Mouse (Mus musculus): ENCODE measurements at regions not wholly inside any gene's neighbourhood (a gene's known extent, or its start where the extent isn't known, plus 50 kb on each side); places are given as distances from the start of the nearest gene placed in this dataset.

DNA sequence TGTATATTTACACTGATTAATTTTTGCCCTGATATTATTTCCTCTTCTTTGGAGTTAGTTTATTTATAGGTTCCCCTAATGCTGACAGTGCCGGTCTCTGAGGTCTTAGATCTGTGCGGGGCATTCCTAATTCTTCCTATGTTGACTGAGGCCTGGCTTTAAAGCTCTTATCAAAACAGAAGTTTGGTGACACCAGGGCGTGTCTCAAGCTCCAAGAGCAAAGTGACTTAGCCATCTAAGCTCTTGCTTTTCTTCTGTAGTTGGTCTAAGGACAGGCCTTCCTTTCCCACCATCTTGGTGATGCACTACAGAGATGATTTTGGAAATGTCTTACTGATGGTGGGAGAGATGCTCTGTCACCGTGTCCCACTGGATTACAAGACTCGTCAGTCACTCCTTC, 258.4 kb downstream of the Tbc1d1 start:
- TF ChIP-seq POLR2A (IDR thresholded peaks at IDR 0.05; ENCODE audit: control insufficient read depth in 1 of 2, insufficient read depth in 1 of 2, low read depth in 1 of 2, low read length in 2 of 2, poor library complexity in 1 of 2) (no peak), CTCF (IDR thresholded peaks at IDR 0.05 in 2 of 3, conservative IDR thresholded peaks at IDR 0.05 in 1 of 3; ENCODE audit: control insufficient read depth in 1 of 3, insufficient read depth in 1 of 3, low read depth in 2 of 3, low read length in 3 of 3, poor library complexity in 1 of 3, severe bottlenecking in 1 of 3) (no peak)

Data from MEL (cell line).